Mouse (Mus musculus) thymus, adult 2 months (tissue): ENCODE data around the gene Psg16. TPM values are rescaled to one million over a fixed set of nuclear protein-coding genes. Genes with fewer than 3 reads are reported as not detected.

ENCODE experiments used
- DNase-seq: peaks from one replicate; pipeline ENCODE4 v3.0.0; 2021
- H3K27ac ChIP-seq: fragments of 200-500 bp; 2 replicates; pipeline ENCODE4 v1.5.1; 2012; ENCODE audit warnings: low read length, control low read depth; ENCODE audit not compliant: control insufficient read depth, insufficient read depth
- H3K27me3 ChIP-seq: fragments of 200-500 bp; 2 replicates; pipeline ENCODE4 v1.6.1; 2012; ENCODE audit warnings: mild to moderate bottlenecking, low read length, moderate library complexity, mixed read lengths; ENCODE audit not compliant: control insufficient read depth, insufficient read depth
- H3K36me3 ChIP-seq: fragments of 200-500 bp; 2 replicates; pipeline ENCODE4 v1.6.1; 2012; ENCODE audit warnings: mild to moderate bottlenecking, low read length, moderate library complexity; ENCODE audit not compliant: control insufficient read depth, insufficient read depth
- H3K4me1 ChIP-seq: fragments of 200-500 bp; replicated peaks from 2 replicates; pipeline ENCODE4 v1.6.1; 2012; ENCODE audit warnings: low read length; ENCODE audit not compliant: control insufficient read depth, insufficient read depth
- H3K4me3 ChIP-seq: fragments of 200-500 bp; 2 replicates; pipeline ENCODE4 v1.5.1; 2012; ENCODE audit warnings: mild to moderate bottlenecking, low read length, control low read depth, moderate library complexity; ENCODE audit not compliant: control insufficient read depth, insufficient read depth
- CTCF ChIP-seq: fragments of 200-500 bp; IDR thresholded peaks from 2 replicates; pipeline ENCODE4 v1.5.1; 2012; ENCODE audit warnings: mild to moderate bottlenecking, control low read depth, low read length, moderate library complexity, borderline replicate concordance; ENCODE audit not compliant: control insufficient read depth, poor library complexity, insufficient read depth; ENCODE audit errors: extremely low read depth
- POLR2A ChIP-seq: fragments of 200-500 bp; IDR thresholded peaks from 2 replicates; pipeline ENCODE4 v1.6.1; 2012; ENCODE audit warnings: mild to moderate bottlenecking, low read length, control low read depth, moderate library complexity; ENCODE audit not compliant: control insufficient read depth, poor library complexity, insufficient read depth; ENCODE audit errors: extremely low read depth
- WGBS: fragments of 180-500 bp; shearing (Covaris S2); methylation state at CpG from one replicate; pipeline ENCODE4 v1.1.7; 2018; 5-methylcytosine and 5-hydroxymethylcytosine counted together
- polyA plus RNA-seq: library from polyadenylated mRNA; depleted of rRNA; stranded (reverse); fragments of >200 nt; gene quantifications from 2 replicates; pipeline ENCODE4 v1.2.3, GENCODE M21; 2012; rRNA removed

Gene Psg16
- polyA plus RNA-seq, result not detected in 2 replicates

GRCm38 (mm10) chr7:17073904-17074615 lies at the start of gene Psg16:
Psg16 (plus strand) TSS chr7:17074040.
- TF ChIP-seq CTCF (peak; percentile 14; the same call in 1 of the 2 replicates), POLR2A (no peak)
- no peak within 1 kb of the TSS for H3K27ac ChIP-seq
- H3K27me3 ChIP-seq, result no peaks in the 10 kb centered on the region
- DNase-seq, result peak; percentile 58
- H3K4me3 ChIP-seq, result no peak within 1 kb of the TSS
- no peaks in the 10 kb centered on the region for H3K36me3 ChIP-seq
- no peaks in the 10 kb centered on the region for H3K4me1 ChIP-seq
- WGBS, result 53% methylated on average over 23 of the region's 23 CpGs

GRCm38 (mm10) chr7:17024141-17024540 lies 49.7 kb upstream of the Psg16 start:
- TF ChIP-seq CTCF, result no peak
- no peak for DNase-seq
- peaks cover 24% of the 10 kb centered on the region for H3K36me3 ChIP-seq
- H3K27ac ChIP-seq, result peak overlapping the region; percentile 25; the same call in 1 of the 2 replicates
- H3K27me3 ChIP-seq, result no peaks in the 10 kb centered on the region
- no peak overlapping the region for H3K4me3 ChIP-seq
- peaks cover 40% of the 10 kb centered on the region for H3K4me1 ChIP-seq
- WGBS, result 37% methylated on average over 6 of the region's 6 CpGs

GRCm38 (mm10) chr7:17024814-17025504 lies 48.9 kb upstream of the Psg16 start:
- H3K4me1 ChIP-seq, result peaks cover 40% of the 10 kb centered on the region
- peak; percentile 64 for DNase-seq
- TF ChIP-seq CTCF, result 0 out of 2 replicates have a peak, but pooled peaks have one; percentile 8
- TF ChIP-seq POLR2A, result no peak
- H3K27me3 ChIP-seq, result no peaks in the 10 kb centered on the region
- peaks cover 23% of the 10 kb centered on the region for H3K36me3 ChIP-seq
- no peak overlapping the region for H3K4me3 ChIP-seq
- WGBS, result 21% methylated on average over 10 of the region's 10 CpGs
- peak overlapping the region; percentile 26; the same call in 1 of the 2 replicates for H3K27ac ChIP-seq

- no peak for DNase-seq
- WGBS, result 31% methylated on average over 4 of the region's 4 CpGs
- no peak overlapping the region for H3K4me3 ChIP-seq
- TF ChIP-seq POLR2A (no peak), CTCF (no peak)
- H3K27ac ChIP-seq, result peak overlapping the region; percentile 26; the same call in 1 of the 2 replicates
- H3K4me1 ChIP-seq, result peaks cover 43% of the 10 kb centered on the region
- peaks cover 18% of the 10 kb centered on the region for H3K36me3 ChIP-seq
- no peaks in the 10 kb centered on the region for H3K27me3 ChIP-seq
These were observed 48.3 kb upstream of the Psg16 start for GRCm38 (mm10) chr7:17025505-17025894.

GRCm38 (mm10) chr7:17025896-17026622 lies 47.8 kb upstream of the Psg16 start:
- peaks cover 13% of the 10 kb centered on the region for H3K36me3 ChIP-seq
- peak overlapping the region; percentile 7; the same call in 1 of the 2 replicates for H3K27ac ChIP-seq
- WGBS, result 43% methylated on average over 9 of the region's 9 CpGs
- peak overlapping the region; percentile 6; the same call in 1 of the 2 replicates for H3K4me3 ChIP-seq
- peaks cover 43% of the 10 kb centered on the region for H3K4me1 ChIP-seq
- no peaks in the 10 kb centered on the region for H3K27me3 ChIP-seq
- DNase-seq, result no peak
- TF ChIP-seq POLR2A, result no peak

- TF ChIP-seq CTCF (peak; percentile 65; the same call in 1 of the 2 replicates), POLR2A (no peak)
- WGBS, result 1% methylated on average over 24 of the region's 24 CpGs
- peaks cover 43% of the 10 kb centered on the region for H3K4me1 ChIP-seq
- H3K4me3 ChIP-seq, result peak overlapping the region; percentile 97
- peak overlapping the region; percentile 60; the same call in 1 of the 2 replicates for H3K27ac ChIP-seq
- peak; percentile 60 for DNase-seq
- no peaks in the 10 kb centered on the region for H3K27me3 ChIP-seq
- peaks cover 4% of the 10 kb centered on the region; the same call in 1 of the 2 replicates for H3K36me3 ChIP-seq
These were observed 46.9 kb upstream of the Psg16 start for GRCm38 (mm10) chr7:17026710-17027587.
